Mouse (Mus musculus) erythroblast, embryonic 14.5 days (primary cell): ENCODE measurements at regions not wholly inside any gene's neighbourhood (a gene's known extent, or its start where the extent isn't known, plus 50 kb on each side); places are given as distances from the start of the nearest gene placed in this dataset.

Source experiments
- H3K27me3 ChIP-seq: 2 replicates; pipeline ENCODE4 v1.6.1; 2012; ENCODE audit warnings: inconsistent platforms; ENCODE audit not compliant: control insufficient read depth
- H3K36me3 ChIP-seq: 2 replicates; pipeline ENCODE4 v1.6.1; 2012; ENCODE audit warnings: mild to moderate bottlenecking, inconsistent platforms; ENCODE audit not compliant: control insufficient read depth
- H3K4me1 ChIP-seq: 2 replicates; pipeline ENCODE4 v1.6.1; 2012; ENCODE audit warnings: inconsistent platforms; ENCODE audit not compliant: control insufficient read depth
- H3K4me3 ChIP-seq: replicated peaks from 2 replicates; pipeline ENCODE3; 2012; ENCODE audit warnings: moderate library complexity, mild to moderate bottlenecking, inconsistent platforms
- H3K9me3 ChIP-seq: 2 replicates; pipeline ENCODE4 v1.6.1; 2012; ENCODE audit warnings: low read length, inconsistent platforms, mixed read lengths; ENCODE audit not compliant: control insufficient read depth
- GATA1 ChIP-seq: IDR thresholded peaks from 2 replicates; pipeline ENCODE4 v1.6.1; 2012; ENCODE audit warnings: low read length, inconsistent platforms, mixed read lengths
- TAL1 ChIP-seq: IDR thresholded peaks from 3 replicates; pipeline ENCODE4 v1.6.1; 2012; ENCODE audit warnings: low read length, inconsistent platforms, mixed read lengths

DNA sequence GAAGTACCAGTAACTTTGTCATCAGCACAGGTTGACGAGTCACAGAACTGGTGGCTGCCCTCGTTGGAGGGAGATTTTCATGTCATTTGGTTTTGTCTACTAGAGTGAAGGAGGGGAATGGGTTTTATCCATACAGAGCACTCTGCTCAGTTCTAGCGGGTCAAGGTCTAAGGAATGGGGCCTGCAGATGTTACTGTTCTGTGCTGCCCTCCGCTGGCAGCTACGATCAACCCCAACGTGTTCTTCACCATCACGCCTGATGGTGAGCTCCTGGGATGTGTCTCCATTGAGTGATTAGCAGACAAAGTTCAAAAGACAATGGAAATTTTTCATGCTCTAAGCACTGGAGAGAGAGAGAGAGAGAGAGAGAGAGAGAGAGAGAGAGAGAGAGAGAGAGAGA lies 416.9 kb downstream of the Plekhb2 start:
- no peaks in the 10 kb centered on the region for H3K4me1 ChIP-seq
- peaks cover 2% of the 10 kb centered on the region; the same call in 1 of the 2 replicates for H3K9me3 ChIP-seq
- no peak for TF ChIP-seq TAL1
- no peak for TF ChIP-seq GATA1
- no peaks in the 10 kb centered on the region for H3K27me3 ChIP-seq
- H3K4me3 ChIP-seq = no peak overlapping the region
- no peaks in the 10 kb centered on the region for H3K36me3 ChIP-seq

DNA sequence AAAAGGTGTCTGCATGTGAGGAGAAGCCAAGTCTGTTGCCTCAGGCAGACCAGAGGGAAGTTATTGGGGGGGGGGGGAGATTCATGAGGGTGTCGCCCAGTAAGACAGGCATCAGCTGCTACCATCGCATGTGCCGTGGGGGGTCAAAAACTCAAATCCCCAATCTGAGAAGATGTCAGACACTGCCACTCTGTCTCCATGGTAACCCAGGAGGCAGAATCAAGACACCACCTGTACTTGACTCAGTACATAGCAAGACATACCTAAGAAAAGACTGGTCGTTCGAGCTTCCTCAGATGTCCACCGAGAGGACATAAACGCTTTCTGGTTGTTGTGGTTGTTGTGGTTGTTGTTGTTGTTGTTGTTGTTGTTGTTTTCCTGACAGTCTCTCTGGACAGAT lies 418.1 kb downstream of the Plekhb2 start:
- Histone ChIP-seq H3K36me3 (no peaks in the 10 kb centered on the region), H3K4me3 (no peak overlapping the region), H3K9me3 (peaks cover 2% of the 10 kb centered on the region; the same call in 1 of the 2 replicates), H3K4me1 (no peaks in the 10 kb centered on the region), H3K27me3 (no peaks in the 10 kb centered on the region)
- TF ChIP-seq TAL1 (no peak), GATA1 (no peak)

DNA sequence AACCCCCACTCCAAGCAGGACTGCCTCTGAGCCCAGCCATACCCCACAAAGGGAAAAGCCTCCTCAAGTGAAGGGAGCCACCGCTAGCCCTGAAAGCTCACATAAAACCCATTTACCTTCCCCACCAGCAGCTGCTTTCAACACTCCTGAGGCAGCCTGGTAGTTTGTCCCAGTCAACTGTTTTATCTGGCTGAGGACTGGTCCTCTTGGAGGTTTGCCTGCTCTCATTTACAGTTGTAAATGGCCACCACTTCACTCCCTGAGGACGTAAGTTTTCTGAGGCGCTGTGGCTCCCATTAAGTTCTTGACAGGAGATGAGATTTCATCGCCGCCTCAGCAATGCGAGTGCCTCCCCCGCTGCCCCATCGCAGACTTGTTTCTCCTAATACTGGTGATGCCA lies 425.2 kb downstream of the Plekhb2 start:
- H3K4me1 ChIP-seq = no peaks in the 10 kb centered on the region
- no peak for TF ChIP-seq GATA1
- no peak for TF ChIP-seq TAL1
- H3K4me3 ChIP-seq = no peak overlapping the region
- H3K27me3 ChIP-seq = no peaks in the 10 kb centered on the region
- peaks cover 14% of the 10 kb centered on the region for H3K9me3 ChIP-seq
- no peaks in the 10 kb centered on the region for H3K36me3 ChIP-seq
